Mouse (Mus musculus) embryo, embryonic 10 days (tissue): ENCODE results near the gene Olfr201.
"Not testable (repeated sequence)": the region's sequence is repeated elsewhere in the genome, so short reads cannot be mapped to it uniquely, and the experiment has no call there.

Experiments used
- DNase-seq: peaks from one replicate; pipeline ENCODE4 v3.0.0-alpha.2; 2015; ENCODE audit warnings: low spot score

Olfr201 gene

GRCm38 (mm10) chr16:59272532-59272931, at the start of gene Olfr201:
Gene Olfr201 (minus strand): TSS chr16:59272632.
- not testable (repeated sequence) for DNase-seq

DNA sequence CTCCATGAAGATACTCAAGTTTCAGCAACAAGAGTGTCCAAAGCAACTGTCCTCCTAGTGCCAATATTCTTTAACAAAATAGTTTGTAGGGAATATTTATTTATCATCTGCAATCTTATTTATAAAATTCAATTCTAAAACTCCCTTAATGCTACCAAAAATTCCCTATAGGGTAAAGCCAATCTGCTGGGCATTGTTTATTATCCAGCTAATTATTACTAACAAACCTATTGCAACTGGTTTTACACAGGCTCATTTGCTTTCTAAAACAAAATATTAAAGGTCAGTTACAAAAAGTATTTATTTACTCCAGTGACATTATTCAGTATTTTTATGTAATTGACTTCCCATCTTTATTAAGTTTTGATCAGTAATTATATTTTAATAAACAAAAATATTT, 45.7 kb upstream of the Olfr201 start, which contains the start of gene Olfr204:
Gene Olfr204, minus strand, starts transcription at position 101 of the 400 bp plus-strand sequence.
- no peak for DNase-seq

GRCm38 (mm10) chr16:59298581-59298980, 26.1 kb upstream of the Olfr201 start, which contains the start of gene Olfr203:
Gene Olfr203 (plus strand): TSS chr16:59298881.
- no peak for DNase-seq

GRCm38 (mm10) chr16:59287576-59287975, 15.1 kb upstream of the Olfr201 start:
- DNase-seq = not testable (repeated sequence)

GRCm38 (mm10) chr16:59286693-59287092, 14.3 kb upstream of the Olfr201 start, which contains the start of gene Olfr202:
Gene Olfr202 (minus strand): TSS chr16:59286793.
- DNase-seq = no peak

DNA sequence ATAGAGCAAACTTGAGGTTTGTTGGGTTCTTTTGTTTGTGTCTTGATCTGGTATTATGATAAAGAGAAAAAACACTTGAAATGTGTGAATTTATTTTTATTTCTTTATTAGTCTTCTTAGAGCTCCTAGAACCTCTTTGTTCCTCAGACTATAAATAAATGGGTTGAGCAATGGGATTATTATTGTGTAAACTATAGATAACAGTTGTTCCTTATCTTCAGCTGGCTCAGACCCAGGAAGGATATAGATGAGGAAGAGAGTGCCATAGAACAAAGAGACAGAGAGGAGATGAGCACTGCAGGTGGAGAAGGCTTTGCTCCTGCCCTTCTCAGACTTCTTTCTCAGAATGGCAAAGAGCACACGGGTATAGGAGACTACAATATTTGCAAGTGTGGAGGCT, 11.0 kb upstream of the Olfr201 start:
- DNase-seq = no peak

- no peak for DNase-seq
Measured at GRCm38 (mm10) chr16:59280542-59280941, 8.1 kb upstream of the Olfr201 start.

DNA sequence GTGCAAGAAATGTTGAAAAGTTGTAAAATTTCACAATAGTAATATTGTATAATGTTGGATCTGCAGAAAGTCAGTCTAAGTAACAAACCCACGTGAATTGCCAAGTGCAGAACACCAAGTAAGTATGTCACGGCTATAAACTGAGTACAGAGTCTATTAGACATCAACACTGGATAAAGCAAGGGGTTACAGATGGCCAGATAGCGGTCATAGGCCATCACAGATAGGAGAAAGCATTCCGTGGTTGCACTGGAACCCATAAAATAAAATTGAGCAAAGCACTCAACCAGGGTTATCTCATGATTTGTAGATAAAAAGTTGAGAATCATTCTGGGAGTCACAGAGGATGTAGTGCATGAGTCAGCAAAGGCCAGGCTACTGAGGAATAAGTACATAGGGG, 3.3 kb downstream of the Olfr201 start:
- not testable (repeated sequence) for DNase-seq

DNA sequence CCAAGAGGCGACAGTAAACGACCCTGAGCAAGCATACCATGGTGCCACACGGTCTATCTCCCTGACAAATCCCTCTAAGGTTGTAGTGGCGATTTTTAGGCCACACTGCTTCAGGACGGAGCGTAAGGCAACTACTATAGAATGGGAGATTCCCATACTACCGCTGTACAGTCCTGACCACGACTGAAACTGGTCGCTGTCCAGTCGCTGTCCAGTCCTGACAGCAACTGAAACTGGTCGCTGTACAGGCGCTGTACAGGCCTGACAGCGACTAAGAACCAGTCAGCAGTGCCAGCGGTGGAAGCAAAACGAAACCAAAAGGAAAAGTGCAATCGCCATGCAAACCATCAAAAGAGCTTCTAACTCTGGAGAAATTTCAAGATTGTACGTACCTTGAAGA, 22.7 kb downstream of the Olfr201 start:
- no peak for DNase-seq

DNA sequence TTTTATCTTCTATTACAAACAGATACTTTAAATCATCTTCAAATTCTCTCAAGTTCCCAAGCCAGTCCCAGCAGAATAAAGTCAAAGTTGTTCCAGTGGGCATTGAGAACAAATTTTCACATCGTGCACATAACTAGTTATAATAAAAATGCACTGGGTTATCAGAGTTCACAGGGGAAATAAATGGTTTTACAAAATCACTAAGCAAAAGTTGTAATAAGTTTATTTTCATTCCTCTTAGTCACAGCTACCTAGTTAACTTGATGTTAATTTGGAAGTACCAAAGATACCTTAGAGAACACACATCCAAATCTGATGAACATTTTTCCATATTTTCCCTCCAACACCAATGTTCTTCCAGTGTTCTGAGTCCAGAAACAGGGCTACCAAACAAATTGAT, 52.8 kb downstream of the Olfr201 start, which contains the start of gene Olfr199:
Gene Olfr199, minus strand, starts transcription at position 101 of the 400 bp plus-strand sequence.
- not testable (repeated sequence) for DNase-seq

DNA sequence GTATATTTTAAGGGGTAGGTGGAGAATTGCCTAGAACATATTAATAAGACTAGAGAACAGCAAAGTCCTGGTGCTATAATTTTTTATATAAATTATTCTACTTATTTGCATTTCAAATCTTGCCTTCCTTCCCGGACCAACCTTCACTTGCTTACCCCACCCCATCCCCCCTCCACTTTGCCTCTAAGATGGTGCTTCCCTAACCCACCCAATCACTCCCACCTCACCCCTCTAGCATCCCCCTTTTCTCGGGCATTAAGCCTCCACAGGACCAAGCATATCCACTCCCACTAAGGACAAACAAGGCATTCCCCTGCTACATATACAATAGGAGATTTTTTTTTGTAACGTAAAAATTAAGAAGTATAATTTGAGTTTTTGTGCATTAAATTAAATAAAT, 54.6 kb downstream of the Olfr201 start:
- not testable (repeated sequence) for DNase-seq
